Mouse (Mus musculus): ENCODE results near the gene Prtg.

Prtg gene

GRCm38 (mm10) chr9:72915728-72916127 lies 109.1 kb downstream of the Prtg start:
- DNase-seq, result no peak

GRCm38 (mm10) chr9:72923068-72923467 lies 116.4 kb downstream of the Prtg start:
- no peak for DNase-seq

GRCm38 (mm10) chr9:72925021-72925934 lies 118.6 kb downstream of the Prtg start, which contains the start of gene Pygo1:
Gene Pygo1 (plus strand): TSS chr9:72925645.
- DNase-seq, result peak; percentile 31 to 54

GRCm38 (mm10) chr9:72925935-72926258 lies 119.2 kb downstream of the Prtg start:
- DNase-seq, result no peak

- DNase-seq, result no peak
Measured at GRCm38 (mm10) chr9:72931166-72931790, 124.6 kb downstream of the Prtg start.

GRCm38 (mm10) chr9:72935309-72935708 lies 128.6 kb downstream of the Prtg start:
- DNase-seq, result no peak

GRCm38 (mm10) chr9:72936301-72936700 lies 129.6 kb downstream of the Prtg start:
- DNase-seq, result no peak

GRCm38 (mm10) chr9:72943424-72943823 lies 136.8 kb downstream of the Prtg start:
- no peak for DNase-seq

GRCm38 (mm10) chr9:72944286-72944685 lies 137.6 kb downstream of the Prtg start:
- no peak for DNase-seq

- DNase-seq, result no peak
Measured at GRCm38 (mm10) chr9:72947010-72947409, 140.3 kb downstream of the Prtg start.

GRCm38 (mm10) chr9:72949572-72949971 lies 142.9 kb downstream of the Prtg start:
- no peak for DNase-seq

GRCm38 (mm10) chr9:72954746-72955145 lies 148.1 kb downstream of the Prtg start:
- DNase-seq, result no peak

- peak; percentile 50 to 61 for DNase-seq
Measured at GRCm38 (mm10) chr9:72955546-72955945, 148.9 kb downstream of the Prtg start.

- DNase-seq, result peak; percentile 65 to 68
Measured at GRCm38 (mm10) chr9:72958521-72959450, 152.1 kb downstream of the Prtg start, which contains the start of the genes Dyx1c1 and Gm44503. Gene Dyx1c1 (plus strand): TSS chr9:72958785. Gene Gm44503 (plus strand): TSS chr9:72958852.

GRCm38 (mm10) chr9:72961346-72961745 lies 154.7 kb downstream of the Prtg start:
- no peak for DNase-seq

- DNase-seq, result no peak
Measured at GRCm38 (mm10) chr9:72961959-72962358, 155.3 kb downstream of the Prtg start.
